Mouse (Mus musculus): ENCODE results near the gene Gm44.
"Not testable (repeated sequence)": the region's sequence is repeated elsewhere in the genome, so short reads cannot be mapped to it uniquely, and the experiment has no call there.

Gene Gm44

DNA sequence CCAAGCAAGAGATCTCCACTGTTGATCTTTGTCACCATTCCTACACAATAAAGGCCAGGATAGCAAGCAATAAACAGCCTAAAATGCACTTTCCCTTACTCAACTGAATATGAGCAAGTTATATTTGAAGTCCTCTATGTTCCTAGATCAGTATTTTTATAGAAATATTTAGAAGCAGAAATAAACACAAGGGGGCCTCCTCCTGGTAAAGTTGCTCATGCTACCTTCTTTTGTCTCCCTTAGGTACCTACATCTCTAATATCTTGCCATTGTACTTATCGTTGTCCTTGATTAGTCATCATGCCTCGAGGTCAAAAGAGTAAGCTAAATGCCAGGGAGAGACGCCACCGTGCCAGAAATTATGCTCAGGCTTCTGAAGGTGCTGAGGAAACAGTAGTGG is at the start of gene Gm44:
TSS of gene Gm44 (plus strand) at position 301 of the 400 bp plus-strand sequence.
- DNase-seq (ENCODE audit: low spot score): no peak

DNA sequence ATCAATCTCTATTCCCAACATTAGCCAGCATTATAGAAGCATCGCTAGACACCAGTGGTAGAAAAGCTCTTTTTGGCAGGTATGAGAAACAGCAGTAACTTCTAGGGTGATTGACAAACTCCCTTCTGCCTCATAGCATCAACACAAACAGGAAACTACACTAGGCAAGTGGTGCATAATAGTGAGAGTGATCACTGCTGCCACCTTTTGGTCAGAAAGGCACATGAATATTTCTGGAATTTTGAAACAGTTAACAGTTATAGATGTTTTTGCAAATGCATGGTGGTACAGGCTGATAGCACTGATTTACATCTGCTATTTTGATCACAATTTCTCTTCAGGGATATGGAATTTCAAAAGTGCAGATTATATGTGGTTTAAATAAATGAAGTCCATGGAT is 36.0 kb downstream of the Gm44 start:
- DNase-seq (ENCODE audit: low spot score): no peak

DNA sequence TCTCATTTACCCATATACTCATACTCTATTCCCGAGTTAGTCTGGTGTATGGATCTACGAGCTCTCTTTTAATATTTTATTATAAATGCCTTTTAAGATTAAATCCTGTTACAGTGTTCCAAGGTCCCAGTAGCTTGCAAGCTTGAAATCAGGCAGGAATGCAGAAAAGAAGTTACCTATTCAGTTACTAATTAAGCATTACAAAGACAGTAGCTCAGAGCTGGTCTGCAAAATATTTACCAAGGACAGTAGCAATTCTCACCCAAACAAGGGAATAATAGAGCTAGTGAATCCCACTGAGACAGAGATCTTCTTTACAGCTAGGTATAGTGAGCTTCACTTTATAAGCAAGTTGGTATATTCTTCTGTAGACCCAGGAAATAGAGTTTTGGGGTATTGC is 46.3 kb downstream of the Gm44 start:
- DNase-seq (ENCODE audit: low spot score): not testable (repeated sequence)
